Mouse (Mus musculus) stomach, postnatal 0 days (tissue): ENCODE data around the gene Supt4a. TPM values are rescaled to one million over a fixed set of nuclear protein-coding genes. Genes with fewer than 3 reads are reported as not detected.

Source experiments
- ATAC-seq: fragments of 200-750 bp; cut with Nextera tagmentation; 2 replicates; pipeline ENCODE4 v1.8.0; 2017; ENCODE audit not compliant: low FRiP score, low TSS enrichment
- DNase-seq: peaks from one replicate; pipeline ENCODE4 v3.0.0-alpha.2; 2016; ENCODE audit warnings: low spot score
- H3K27ac ChIP-seq: fragments of 300-500 bp; sonication (generic); replicated peaks from 2 replicates; pipeline ENCODE4 v1.5.1; 2014; ENCODE audit warnings: mild to moderate bottlenecking, control low read depth
- H3K27me3 ChIP-seq: fragments of 300-500 bp; sonication (generic); 2 replicates; pipeline ENCODE4 v1.6.1; 2014; ENCODE audit warnings: low read length; ENCODE audit not compliant: control insufficient read depth, insufficient read depth
- H3K36me3 ChIP-seq: fragments of 300-500 bp; sonication (generic); 2 replicates; pipeline ENCODE4 v1.6.1; 2014; ENCODE audit warnings: low read length, mixed read lengths; ENCODE audit not compliant: control insufficient read depth, insufficient read depth
- H3K4me1 ChIP-seq: fragments of 300-500 bp; sonication (generic); replicated peaks from 2 replicates; pipeline ENCODE4 v1.6.1; 2014; ENCODE audit warnings: antibody characterized with exemption; ENCODE audit not compliant: control insufficient read depth, insufficient read depth
- H3K4me2 ChIP-seq: fragments of 300-500 bp; sonication (generic); replicated peaks from 2 replicates; pipeline ENCODE4 v1.6.1; 2014; ENCODE audit warnings: low read depth, mild to moderate bottlenecking, control low read depth, moderate library complexity
- H3K4me3 ChIP-seq: fragments of 300-500 bp; sonication (generic); 2 replicates; pipeline ENCODE4 v1.5.1; 2014; ENCODE audit warnings: low read depth, low read length, control low read depth
- H3K9ac ChIP-seq: fragments of 300-500 bp; sonication (generic); 2 replicates; pipeline ENCODE4 v1.6.1; 2014; ENCODE audit warnings: mild to moderate bottlenecking, low read length, control low read depth, mixed read lengths
- H3K9me3 ChIP-seq: fragments of 300-500 bp; sonication (generic); 2 replicates; pipeline ENCODE4 v1.6.1; 2016; ENCODE audit warnings: low read length; ENCODE audit not compliant: control insufficient read depth
- CTCF ChIP-seq: IDR thresholded peaks from 2 replicates; pipeline ENCODE4 v1.5.1; 2016; ENCODE audit warnings: antibody characterized with exemption, low read depth, mild to moderate bottlenecking, moderate library complexity
- EP300 ChIP-seq: optimal IDR thresholded peaks from 2 replicates; pipeline ENCODE3; 2016; ENCODE audit warnings: antibody characterized with exemption
- WGBS: fragments of 180-500 bp; shearing (Covaris S2); extraction: QIAGEN DNeasy Blood & Tissue Kit; methylation state at CpG from one replicate; pipeline ENCODE4 v1.1.7; 2014; 5-methylcytosine and 5-hydroxymethylcytosine counted together
- polyA plus RNA-seq: library from polyadenylated mRNA; unstranded; fragments of >200 nt; fragmentation: Nextera tagmentation; extraction: Ambion mirVana; gene quantifications from 2 replicates; pipeline ENCODE4 v1.2.1, GENCODE M21; 2015

Gene Supt4a
- polyA plus RNA-seq, 1 experiment from 2014 or later = 119 TPM

DNA sequence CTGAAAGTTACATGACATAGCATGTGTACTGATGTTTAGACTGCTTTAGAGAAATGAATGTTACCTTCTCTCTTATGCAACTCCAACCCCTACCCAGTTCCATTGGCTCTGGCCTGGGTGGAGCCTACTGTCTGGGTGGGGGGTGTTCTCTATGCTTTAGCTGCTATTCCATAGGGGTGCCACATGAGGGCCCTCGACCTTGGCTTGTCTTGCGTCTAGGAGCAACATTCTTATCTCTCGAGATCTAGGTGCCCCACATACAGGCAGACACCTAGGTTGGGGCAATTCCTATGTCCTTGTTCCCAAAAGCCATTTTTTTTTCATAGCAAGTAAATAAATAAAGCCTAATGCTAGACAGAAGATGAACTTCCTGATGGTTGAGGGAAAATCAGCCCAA is 22.3 kb downstream of the Supt4a start:
- no peak for ATAC-seq
- no peak for TF ChIP-seq EP300
- TF ChIP-seq CTCF = peak; percentile 56

GRCm38 (mm10) chr11:87760301-87761081 is 23.1 kb downstream of the Supt4a start, which contains the start of gene Tspoap1:
Tspoap1 (plus strand) TSS chr11:87760541.
- H3K27ac ChIP-seq = no peak within 1 kb of the TSS
- 9% methylated on average over 23 of the region's 23 CpGs for WGBS
- no peak for DNase-seq
- no peaks in the 10 kb centered on the region for H3K36me3 ChIP-seq
- H3K9ac ChIP-seq = no peak within 1 kb of the TSS
- H3K27me3 ChIP-seq = peaks cover 11% of the 10 kb centered on the region; the same call in 1 of the 2 replicates
- H3K4me2 ChIP-seq = no peak within 1 kb of the TSS
- no peak for TF ChIP-seq EP300
- no peak for TF ChIP-seq CTCF
- no peak within 1 kb of the TSS for H3K4me3 ChIP-seq
- no peaks in the 10 kb centered on the region for H3K9me3 ChIP-seq
- peaks cover 2% of the 10 kb centered on the region; the same call in 1 of the 2 replicates for H3K4me1 ChIP-seq
- no peak for ATAC-seq

More for the DNA sequence above, 22.3 kb downstream of the Supt4a start:
- Histone ChIP-seq H3K4me3 (no peak overlapping the region), H3K9me3 (no peaks in the 10 kb centered on the region), H3K4me1 (peaks cover 2% of the 10 kb centered on the region; the same call in 1 of the 2 replicates), H3K27ac (no peak overlapping the region), H3K27me3 (peaks cover 10% of the 10 kb centered on the region; the same call in 1 of the 2 replicates), H3K4me2 (no peak overlapping the region), H3K9ac (no peak overlapping the region), H3K36me3 (no peaks in the 10 kb centered on the region)
- DNase-seq = no peak
- WGBS = 6% methylated on average over 3 of the region's 3 CpGs

- no peaks in the 10 kb centered on the region for H3K9me3 ChIP-seq
- no peak for TF ChIP-seq CTCF
- no peak for TF ChIP-seq EP300
- peaks cover 2% of the 10 kb centered on the region; the same call in 1 of the 2 replicates for H3K4me1 ChIP-seq
- no peak overlapping the region for H3K9ac ChIP-seq
- ATAC-seq = no peak
- H3K4me2 ChIP-seq = no peak overlapping the region
- H3K36me3 ChIP-seq = no peaks in the 10 kb centered on the region
- no peak overlapping the region for H3K27ac ChIP-seq
- H3K27me3 ChIP-seq = peaks cover 11% of the 10 kb centered on the region; the same call in 1 of the 2 replicates
- DNase-seq = no peak
- H3K4me3 ChIP-seq = no peak overlapping the region
- 68% methylated on average over 11 of the region's 11 CpGs for WGBS
Measured at GRCm38 (mm10) chr11:87761181-87761721, 23.9 kb downstream of the Supt4a start.

DNA sequence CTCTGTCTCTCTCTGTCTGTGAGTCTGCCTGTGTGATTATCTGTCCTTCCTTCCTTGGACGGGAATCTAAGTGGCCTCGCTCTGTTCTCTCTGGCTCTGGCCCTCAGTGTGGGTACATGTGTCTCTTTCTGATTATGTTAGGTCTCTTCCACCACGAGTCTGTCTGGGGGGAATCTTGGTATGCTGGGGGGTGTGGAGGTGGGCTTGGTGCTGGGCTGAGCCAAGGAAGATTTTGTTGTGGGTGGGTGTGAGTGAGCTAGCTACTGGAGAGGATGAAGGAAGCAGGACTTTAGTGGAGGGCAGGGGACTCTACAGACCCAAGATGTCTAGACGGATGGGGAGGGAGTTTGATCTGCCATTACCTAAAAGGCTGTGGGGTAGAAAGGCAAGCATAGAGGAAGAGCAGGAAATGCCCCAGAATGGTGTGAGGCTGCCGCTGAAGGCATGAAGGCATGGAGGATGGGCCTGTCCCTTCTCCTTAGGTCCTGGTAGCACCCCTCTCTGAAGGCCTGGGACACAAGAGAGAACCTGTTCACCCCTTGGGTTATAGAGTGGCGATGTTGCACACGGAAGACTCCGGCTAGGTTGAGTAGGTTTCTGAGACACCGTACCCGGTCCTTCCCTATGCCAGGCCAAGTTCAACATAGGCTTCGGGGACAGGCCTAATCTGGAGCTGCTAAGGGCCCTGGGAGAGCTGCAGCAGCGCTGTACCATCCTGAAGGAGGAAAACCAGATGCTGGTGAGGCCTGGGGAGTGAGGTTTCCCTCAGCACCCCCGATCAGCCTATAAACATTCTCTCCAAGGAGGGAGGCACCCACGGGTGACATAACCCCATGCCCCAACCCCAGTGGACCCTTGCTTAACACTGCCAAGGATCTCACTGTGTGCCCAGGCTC is 24.7 kb downstream of the Supt4a start:
- Histone ChIP-seq H3K27ac (no peak overlapping the region), H3K4me1 (peaks cover 2% of the 10 kb centered on the region; the same call in 1 of the 2 replicates), H3K27me3 (peaks cover 11% of the 10 kb centered on the region; the same call in 1 of the 2 replicates), H3K9ac (no peak overlapping the region), H3K36me3 (no peaks in the 10 kb centered on the region), H3K4me2 (no peak overlapping the region), H3K4me3 (no peak overlapping the region), H3K9me3 (no peaks in the 10 kb centered on the region)
- DNase-seq (no peak), ATAC-seq (no peak)
- 79% methylated on average over 14 of the region's 14 CpGs for WGBS
- TF ChIP-seq EP300 (no peak), CTCF (no peak)

DNA sequence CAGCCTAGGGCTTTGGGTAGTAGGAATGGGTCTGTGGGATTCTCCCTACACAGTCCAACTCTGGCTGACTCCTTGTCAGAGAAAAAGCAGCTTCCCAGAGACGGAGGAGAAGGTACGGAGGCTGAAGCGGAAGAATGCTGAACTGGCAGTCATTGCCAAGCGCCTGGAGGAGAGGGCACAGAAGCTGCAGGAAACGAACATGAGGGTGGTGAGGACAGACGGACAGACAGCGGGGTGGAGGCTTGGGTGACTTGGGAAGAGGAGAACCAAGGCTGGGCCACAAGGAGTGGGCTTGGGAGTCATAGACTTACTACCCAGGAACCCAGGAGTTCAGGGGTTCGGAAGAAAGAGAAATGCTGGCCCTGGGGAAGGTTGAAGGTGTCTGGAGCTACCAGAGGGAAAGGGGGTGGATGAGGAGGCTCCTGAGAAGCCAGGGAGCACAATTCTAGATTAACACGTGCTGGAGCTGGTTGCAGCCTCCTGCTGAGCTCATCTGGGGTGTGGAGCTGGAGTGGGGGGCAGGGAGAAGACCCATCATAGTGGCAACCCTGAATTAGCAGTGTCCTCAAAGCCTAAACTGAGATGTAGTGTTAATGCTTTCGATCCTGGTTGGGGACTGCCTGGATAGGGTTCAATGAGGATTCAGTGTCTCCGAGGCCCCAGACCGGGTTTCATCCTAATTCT is 25.5 kb downstream of the Supt4a start:
- Histone ChIP-seq H3K4me3 (no peak overlapping the region), H3K36me3 (no peaks in the 10 kb centered on the region), H3K4me1 (peaks cover 2% of the 10 kb centered on the region; the same call in 1 of the 2 replicates), H3K4me2 (no peak overlapping the region; the same call in 1 of the 2 replicates), H3K27ac (no peak overlapping the region), H3K9ac (no peak overlapping the region), H3K9me3 (no peaks in the 10 kb centered on the region), H3K27me3 (peaks cover 11% of the 10 kb centered on the region; the same call in 1 of the 2 replicates)
- DNase-seq (no peak), ATAC-seq (no peak)
- TF ChIP-seq CTCF (no peak), EP300 (no peak)
- 54% methylated on average over 12 of the region's 12 CpGs for WGBS
